Mouse (Mus musculus): ENCODE measurements around the gene Vdr. TPM values are rescaled to one million over a fixed set of nuclear protein-coding genes. Genes with fewer than 3 reads are reported as not detected.

Gene Vdr
- polyA plus RNA-seq, 1 experiment from 2014 or later: 0.15 TPM

- WGBS: 84% methylated on average over 5 of the region's 5 CpGs
- no peak for ATAC-seq
Observed at GRCm38 (mm10) chr15:97851011-97851410, 59.4 kb downstream of the Vdr start.

GRCm38 (mm10) chr15:97850441-97850840 lies 60.0 kb downstream of the Vdr start:
- no peak overlapping the region for H3K9ac ChIP-seq (ENCODE audit: low read depth, low read length)
- no peak overlapping the region for H3K4me2 ChIP-seq (ENCODE audit: low read length)
- no peaks in the 10 kb centered on the region for H3K4me1 ChIP-seq (ENCODE audit: control insufficient read depth, insufficient read depth, low read length)
- no peaks in the 10 kb centered on the region for H3K9me3 ChIP-seq (replicated peaks; ENCODE audit: control insufficient read depth, low read length, poor library complexity, severe bottlenecking)
- no peak overlapping the region for H3K4me3 ChIP-seq (ENCODE audit: low read depth, low read length)
- no peak overlapping the region for H3K27ac ChIP-seq (ENCODE audit: low read length)
- no peaks in the 10 kb centered on the region for H3K27me3 ChIP-seq (ENCODE audit: control insufficient read depth, insufficient read depth, low read depth, low read length)
- 20% methylated on average over 2 of the region's 2 CpGs for WGBS
- no peak for ATAC-seq
- H3K36me3 ChIP-seq (ENCODE audit: control insufficient read depth, insufficient read depth, low read length): no peaks in the 10 kb centered on the region

More at GRCm38 (mm10) chr15:97851011-97851410, 59.4 kb downstream of the Vdr start:
- no peaks in the 10 kb centered on the region for H3K4me1 ChIP-seq (ENCODE audit: control insufficient read depth, insufficient read depth, low read length)
- no peak overlapping the region for H3K4me3 ChIP-seq (ENCODE audit: low read depth, low read length)
- H3K9me3 ChIP-seq (replicated peaks; ENCODE audit: control insufficient read depth, low read length, poor library complexity, severe bottlenecking): no peaks in the 10 kb centered on the region
- no peaks in the 10 kb centered on the region for H3K27me3 ChIP-seq (ENCODE audit: control insufficient read depth, insufficient read depth, low read depth, low read length)
- no peak overlapping the region for H3K9ac ChIP-seq (ENCODE audit: low read depth, low read length)
- no peak overlapping the region for H3K27ac ChIP-seq (ENCODE audit: low read length)
- H3K4me2 ChIP-seq (ENCODE audit: low read length): no peak overlapping the region
- no peaks in the 10 kb centered on the region for H3K36me3 ChIP-seq (ENCODE audit: control insufficient read depth, insufficient read depth, low read length)

- H3K27me3 ChIP-seq (ENCODE audit: control insufficient read depth, insufficient read depth, low read depth, low read length): no peaks in the 10 kb centered on the region
- H3K4me1 ChIP-seq (ENCODE audit: control insufficient read depth, insufficient read depth, low read length): no peaks in the 10 kb centered on the region
- H3K4me2 ChIP-seq (ENCODE audit: low read length): peak overlapping the region; percentile 76
- peak overlapping the region; percentile 42; the same call in 1 of the 2 replicates for H3K9ac ChIP-seq (ENCODE audit: low read depth, low read length)
- peak; percentile 87 for ATAC-seq
- no peaks in the 10 kb centered on the region for H3K9me3 ChIP-seq (replicated peaks; ENCODE audit: control insufficient read depth, low read length, poor library complexity, severe bottlenecking)
- peak overlapping the region; percentile 23 for H3K27ac ChIP-seq (ENCODE audit: low read length)
- H3K4me3 ChIP-seq (ENCODE audit: low read depth, low read length): peak overlapping the region; percentile 38
- 3% methylated on average over 19 of the region's 19 CpGs for WGBS
- H3K36me3 ChIP-seq (ENCODE audit: control insufficient read depth, insufficient read depth, low read length): no peaks in the 10 kb centered on the region
Observed at GRCm38 (mm10) chr15:97849116-97849911, 61.1 kb downstream of the Vdr start.

GRCm38 (mm10) chr15:97847866-97848265 lies 62.6 kb downstream of the Vdr start:
- Histone ChIP-seq H3K9ac (ENCODE audit: low read depth, low read length) (no peak overlapping the region), H3K4me2 (ENCODE audit: low read length) (no peak overlapping the region), H3K4me3 (ENCODE audit: low read depth, low read length) (no peak overlapping the region), H3K9me3 (replicated peaks; ENCODE audit: control insufficient read depth, low read length, poor library complexity, severe bottlenecking) (no peaks in the 10 kb centered on the region), H3K36me3 (ENCODE audit: control insufficient read depth, insufficient read depth, low read length) (no peaks in the 10 kb centered on the region), H3K27me3 (ENCODE audit: control insufficient read depth, insufficient read depth, low read depth, low read length) (no peaks in the 10 kb centered on the region), H3K4me1 (ENCODE audit: control insufficient read depth, insufficient read depth, low read length) (no peaks in the 10 kb centered on the region), H3K27ac (ENCODE audit: low read length) (no peak overlapping the region)
- WGBS: 98% methylated on average over 2 of the region's 2 CpGs
- no peak for ATAC-seq

- Histone ChIP-seq H3K9ac (ENCODE audit: low read depth, low read length) (no peak overlapping the region), H3K4me1 (ENCODE audit: control insufficient read depth, insufficient read depth, low read length) (no peaks in the 10 kb centered on the region), H3K27ac (ENCODE audit: low read length) (no peak overlapping the region), H3K4me2 (ENCODE audit: low read length) (no peak overlapping the region), H3K36me3 (ENCODE audit: control insufficient read depth, insufficient read depth, low read length) (no peaks in the 10 kb centered on the region), H3K9me3 (replicated peaks; ENCODE audit: control insufficient read depth, low read length, poor library complexity, severe bottlenecking) (no peaks in the 10 kb centered on the region), H3K4me3 (ENCODE audit: low read depth, low read length) (no peak overlapping the region), H3K27me3 (ENCODE audit: control insufficient read depth, insufficient read depth, low read depth, low read length) (no peaks in the 10 kb centered on the region)
- WGBS: 84% methylated on average over 4 of the region's 4 CpGs
- no peak for ATAC-seq
Observed at GRCm38 (mm10) chr15:97847285-97847684, 63.1 kb downstream of the Vdr start.

- Histone ChIP-seq H3K4me3 (ENCODE audit: low read depth, low read length) (no peak overlapping the region), H3K9me3 (replicated peaks; ENCODE audit: control insufficient read depth, low read length, poor library complexity, severe bottlenecking) (no peaks in the 10 kb centered on the region), H3K9ac (ENCODE audit: low read depth, low read length) (no peak overlapping the region), H3K27me3 (ENCODE audit: control insufficient read depth, insufficient read depth, low read depth, low read length) (no peaks in the 10 kb centered on the region), H3K4me2 (ENCODE audit: low read length) (no peak overlapping the region), H3K36me3 (ENCODE audit: control insufficient read depth, insufficient read depth, low read length) (no peaks in the 10 kb centered on the region), H3K4me1 (ENCODE audit: control insufficient read depth, insufficient read depth, low read length) (no peaks in the 10 kb centered on the region), H3K27ac (ENCODE audit: low read length) (no peak overlapping the region)
- ATAC-seq: no peak
- 90% methylated on average over 11 of the region's 11 CpGs for WGBS
Observed at GRCm38 (mm10) chr15:97846121-97846882, 64.1 kb downstream of the Vdr start.

GRCm38 (mm10) chr15:97844037-97845034 lies 66.1 kb downstream of the Vdr start, which contains the start of gene Hdac7:
Hdac7 (minus strand) TSS chr15:97844502.
- Histone ChIP-seq H3K9ac (ENCODE audit: low read depth, low read length) (no peak within 1 kb of the TSS), H3K4me3 (ENCODE audit: low read depth, low read length) (no peak within 1 kb of the TSS), H3K27ac (ENCODE audit: low read length) (no peak within 1 kb of the TSS), H3K27me3 (ENCODE audit: control insufficient read depth, insufficient read depth, low read depth, low read length) (no peaks in the 10 kb centered on the region), H3K9me3 (replicated peaks; ENCODE audit: control insufficient read depth, low read length, poor library complexity, severe bottlenecking) (no peaks in the 10 kb centered on the region), H3K4me1 (ENCODE audit: control insufficient read depth, insufficient read depth, low read length) (no peaks in the 10 kb centered on the region; the same call in 1 of the 2 replicates), H3K36me3 (ENCODE audit: control insufficient read depth, insufficient read depth, low read length) (no peaks in the 10 kb centered on the region), H3K4me2 (ENCODE audit: low read length) (no peak within 1 kb of the TSS)
- ATAC-seq: no peak
- WGBS: 73% methylated on average over 19 of the region's 19 CpGs

GRCm38 (mm10) chr15:97843247-97843651 lies 67.2 kb downstream of the Vdr start:
- Histone ChIP-seq H3K27me3 (ENCODE audit: control insufficient read depth, insufficient read depth, low read depth, low read length) (no peaks in the 10 kb centered on the region), H3K4me3 (ENCODE audit: low read depth, low read length) (no peak overlapping the region), H3K27ac (ENCODE audit: low read length) (no peak overlapping the region), H3K36me3 (ENCODE audit: control insufficient read depth, insufficient read depth, low read length) (no peaks in the 10 kb centered on the region), H3K9ac (ENCODE audit: low read depth, low read length) (no peak overlapping the region), H3K4me1 (ENCODE audit: control insufficient read depth, insufficient read depth, low read length) (no peaks in the 10 kb centered on the region; the same call in 1 of the 2 replicates), H3K9me3 (replicated peaks; ENCODE audit: control insufficient read depth, low read length, poor library complexity, severe bottlenecking) (no peaks in the 10 kb centered on the region), H3K4me2 (ENCODE audit: low read length) (no peak overlapping the region)
- WGBS: 81% methylated on average over 7 of the region's 7 CpGs
- ATAC-seq: no peak

Measured in midbrain, embryonic 16.5 days (tissue).